13 mouse cellular contexts compared by ENCODE assay signal in genomic region chr8:92928986-92929385, GRCm38 (mm10). TPM values are rescaled to one million over a fixed set of nuclear protein-coding genes. Genes with fewer than 3 reads are reported as not detected.
"Had no signal": no experiment of that assay in that cellular context is flagged by ENCODE, and none has a peak within 500 bp of the region (broad histone marks: within the 10 kb centered on the region; RNA-seq: fewer than 3 reads in every experiment).

No protein-coding gene starts in this region.

- DNase-seq: lung, adult 2 months; lung, postnatal 14 days; lung, postnatal 4 days; right cerebral cortex, postnatal 14 days; thymus, adult 2 months; thymus, postnatal 25 days; thymus, postnatal 4 days had no signal

- ATAC-seq: lung, postnatal 0 days; midbrain, embryonic 13.5 days; midbrain, embryonic 15.5 days had no signal

RNA-seq across cellular contexts. Expression of gene Capns2, which starts 27.8 kb away (rescaled TPM):
- total RNA-seq: megakaryocyte-erythroid progenitor cell, adult 5-6 weeks had no signal

RNA-seq across cellular contexts. Expression of gene Slc6a2, which starts 30.9 kb away (rescaled TPM):
- total RNA-seq: megakaryocyte, adult 5-6 weeks; megakaryocyte-erythroid progenitor cell, adult 5-6 weeks; neutrophil, adult 5-6 weeks had no signal
